Mouse (Mus musculus) hindbrain, embryonic 13.5 days (tissue): Measurements from ENCODE around the gene Gm20715. TPM values are rescaled to one million over a fixed set of nuclear protein-coding genes. Genes with fewer than 3 reads are reported as not detected.
"Not testable (repeated sequence)": the region's sequence is repeated elsewhere in the genome, so short reads cannot be mapped to it uniquely, and the experiment has no call there.

Experiments used
- ATAC-seq: fragments of 200-750 bp; cut with Nextera tagmentation; 2 replicates; pipeline ENCODE4 v1.8.0; 2017; ENCODE audit warnings: moderate TSS enrichment; ENCODE audit not compliant: low FRiP score
- H3K27ac ChIP-seq: fragments of 300-500 bp; sonication (generic); 2 replicates; pipeline ENCODE4 v1.5.1; 2015; ENCODE audit warnings: inconsistent platforms, mild to moderate bottlenecking, moderate library complexity
- H3K27me3 ChIP-seq: fragments of 300-500 bp; sonication (generic); 2 replicates; pipeline ENCODE4 v1.6.1; 2015; ENCODE audit warnings: mild to moderate bottlenecking, inconsistent platforms
- H3K36me3 ChIP-seq: fragments of 300-500 bp; sonication (generic); 2 replicates; pipeline ENCODE4 v1.6.1; 2015; ENCODE audit warnings: mild to moderate bottlenecking, inconsistent platforms
- H3K4me1 ChIP-seq: fragments of 300-500 bp; sonication (generic); replicated peaks from 2 replicates; pipeline ENCODE4 v1.6.1; 2015; ENCODE audit warnings: inconsistent platforms
- H3K4me2 ChIP-seq: fragments of 300-500 bp; sonication (generic); 2 replicates; pipeline ENCODE4 v1.6.1; 2015; ENCODE audit warnings: inconsistent platforms, mild to moderate bottlenecking, moderate library complexity
- H3K4me3 ChIP-seq: fragments of 300-500 bp; sonication (generic); 2 replicates; pipeline ENCODE4 v1.5.1; 2015; ENCODE audit warnings: mild to moderate bottlenecking, inconsistent platforms
- H3K9ac ChIP-seq: fragments of 300-500 bp; sonication (generic); 2 replicates; pipeline ENCODE4 v1.6.1; 2015; ENCODE audit warnings: mild to moderate bottlenecking, inconsistent platforms
- H3K9me3 ChIP-seq: fragments of 300-500 bp; sonication (generic); 2 replicates; pipeline ENCODE4 v1.6.1; 2016; ENCODE audit warnings: inconsistent platforms
- WGBS: fragments of 180-500 bp; shearing (Covaris S2); methylation state at CpG from one replicate; pipeline ENCODE4 v1.1.7; 2015; 5-methylcytosine and 5-hydroxymethylcytosine counted together
- polyA plus RNA-seq: library from polyadenylated mRNA; unstranded; fragments of >200 nt; fragmentation: Nextera tagmentation; extraction: Ambion mirVana; gene quantifications from 2 replicates; pipeline ENCODE4 v1.2.1, GENCODE M21; 2015

The Gm20715 gene
- polyA plus RNA-seq, 1 experiment from 2014 or later: 0.09 TPM

- 64% methylated on average over 2 of the region's 2 CpGs for WGBS
- Histone ChIP-seq H3K4me2 (no peak overlapping the region), H3K36me3 (no peaks in the 10 kb centered on the region), H3K9ac (no peak overlapping the region), H3K27ac (no peak overlapping the region), H3K27me3 (no peaks in the 10 kb centered on the region), H3K9me3 (no peaks in the 10 kb centered on the region), H3K4me3 (no peak overlapping the region), H3K4me1 (no peaks in the 10 kb centered on the region)
- no peak for ATAC-seq
These were observed 31.1 kb downstream of the Gm20715 start for GRCm38 (mm10) chr7:6441173-6441572.

- H3K4me2 ChIP-seq: no peak overlapping the region
- H3K27me3 ChIP-seq: no peaks in the 10 kb centered on the region
- no peaks in the 10 kb centered on the region for H3K4me1 ChIP-seq
- ATAC-seq: no peak
- H3K9me3 ChIP-seq: no peaks in the 10 kb centered on the region
- no peak overlapping the region for H3K27ac ChIP-seq
- no peak overlapping the region for H3K9ac ChIP-seq
- H3K4me3 ChIP-seq: no peak overlapping the region
- 93% methylated on average over 5 of the region's 5 CpGs for WGBS
- no peaks in the 10 kb centered on the region for H3K36me3 ChIP-seq
These were observed 37.7 kb downstream of the Gm20715 start for GRCm38 (mm10) chr7:6447771-6448170.

DNA sequence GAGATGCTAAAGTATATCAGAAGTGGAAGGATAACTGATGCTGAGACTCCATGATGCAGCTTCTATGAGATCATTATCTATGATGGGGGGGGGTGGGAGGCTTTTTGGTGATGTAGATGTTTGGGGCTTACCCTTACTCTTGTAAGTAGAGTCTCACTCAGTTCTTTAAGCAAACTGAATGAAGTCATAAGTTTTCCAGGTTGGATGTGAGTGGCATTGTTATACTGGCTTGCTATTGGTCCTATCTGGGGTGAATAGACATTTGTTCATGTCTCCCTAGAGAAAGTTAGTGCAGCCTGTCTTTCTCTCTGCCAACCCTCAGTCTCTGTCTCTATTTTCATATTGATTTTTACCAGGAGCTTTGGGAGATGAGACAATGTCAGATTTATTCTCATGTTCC, 45.8 kb downstream of the Gm20715 start, which contains the start of gene Olfr1336:
Gene Olfr1336 (plus strand): TSS at position 301 of the 400 bp plus-strand sequence.
- H3K27me3 ChIP-seq: no peaks in the 10 kb centered on the region

DNA sequence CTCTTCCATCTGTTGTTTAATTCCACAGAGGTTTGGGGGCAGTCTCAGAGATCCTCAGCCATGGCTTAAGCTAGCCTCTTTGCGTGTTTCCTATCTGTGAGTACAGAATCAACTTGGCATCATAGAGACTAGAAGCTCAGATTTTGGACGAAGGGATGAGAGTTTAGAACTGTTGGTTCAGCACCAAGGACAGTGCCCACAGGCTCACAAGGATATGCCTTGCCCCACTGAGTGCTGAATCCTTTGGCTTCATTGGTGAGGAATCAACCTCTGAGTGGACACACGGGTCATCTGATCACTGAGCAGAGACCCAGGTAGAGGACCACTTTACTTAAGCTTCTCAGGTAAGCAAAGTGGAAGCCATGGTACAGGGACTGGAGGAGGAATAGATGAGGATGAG, 46.3 kb downstream of the Gm20715 start:
- no peaks in the 10 kb centered on the region for H3K4me1 ChIP-seq
- H3K9me3 ChIP-seq: no peaks in the 10 kb centered on the region
- no peak overlapping the region for H3K9ac ChIP-seq
- ATAC-seq: no peak
- 45% methylated on average over 3 of the region's 3 CpGs for WGBS
- no peak overlapping the region for H3K4me2 ChIP-seq
- H3K27ac ChIP-seq: no peak overlapping the region
- H3K4me3 ChIP-seq: no peak overlapping the region
- H3K27me3 ChIP-seq: no peaks in the 10 kb centered on the region
- H3K36me3 ChIP-seq: no peaks in the 10 kb centered on the region

More for the DNA sequence above, 45.8 kb downstream of the Gm20715 start, which contains the start of gene Olfr1336:
- Histone ChIP-seq H3K9ac (no peak within 1 kb of the TSS), H3K27ac (no peak within 1 kb of the TSS), H3K36me3 (no peaks in the 10 kb centered on the region), H3K9me3 (no peaks in the 10 kb centered on the region), H3K4me3 (no peak within 1 kb of the TSS), H3K4me2 (no peak within 1 kb of the TSS), H3K4me1 (no peaks in the 10 kb centered on the region)
- ATAC-seq: no peak

DNA sequence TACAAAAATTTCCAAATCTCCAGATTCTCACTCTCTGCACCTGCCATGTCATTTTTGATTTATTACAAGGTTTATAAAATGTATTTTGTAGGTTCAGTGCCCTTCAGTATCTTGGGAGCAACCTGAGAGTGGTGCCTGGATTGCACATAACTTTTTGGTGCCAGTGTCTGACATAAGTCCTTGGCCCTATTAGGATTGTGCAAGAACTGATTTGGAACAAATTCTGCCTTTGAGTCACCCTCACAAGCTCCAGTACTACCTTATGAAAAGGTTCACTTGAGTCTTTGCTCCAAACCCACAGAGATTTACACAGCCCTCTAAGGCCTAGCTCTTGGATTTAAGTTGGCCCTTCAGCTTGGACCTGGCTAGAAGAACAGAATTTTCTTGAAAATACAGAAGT, 56.9 kb downstream of the Gm20715 start, which contains the start of gene Olfr1346:
Gene Olfr1346 (plus strand): TSS at position 151 of the 400 bp plus-strand sequence.
- no peak within 1 kb of the TSS for H3K4me2 ChIP-seq
- H3K36me3 ChIP-seq: no peaks in the 10 kb centered on the region
- ATAC-seq: no peak
- no peak within 1 kb of the TSS for H3K9ac ChIP-seq
- H3K4me3 ChIP-seq: no peak within 1 kb of the TSS
- no peaks in the 10 kb centered on the region for H3K27me3 ChIP-seq
- H3K9me3 ChIP-seq: no peaks in the 10 kb centered on the region
- no peak within 1 kb of the TSS for H3K27ac ChIP-seq
- H3K4me1 ChIP-seq: no peaks in the 10 kb centered on the region

DNA sequence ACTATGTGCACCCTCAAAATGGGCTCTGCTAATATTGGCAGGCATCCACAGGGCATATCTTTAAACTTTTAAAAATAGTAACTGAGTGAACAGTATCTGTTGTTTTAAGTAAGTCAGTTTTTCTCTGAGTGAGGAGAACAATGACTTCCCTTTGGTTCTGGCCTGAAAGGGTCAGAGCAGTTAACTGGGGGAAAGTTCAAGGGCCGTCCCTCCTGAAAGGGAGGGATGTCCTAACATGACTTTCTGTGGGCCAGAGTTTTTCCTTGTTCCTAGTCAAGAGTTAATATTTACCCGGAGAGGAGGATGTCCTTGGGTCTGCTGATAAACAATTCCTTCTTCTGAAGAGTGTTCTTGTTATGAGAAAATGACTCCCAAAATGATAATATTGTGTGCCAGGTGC, 67.6 kb downstream of the Gm20715 start:
- 84% methylated on average over 2 of the region's 2 CpGs for WGBS
- not testable (repeated sequence) for H3K36me3 ChIP-seq, H3K4me2 ChIP-seq, ATAC-seq, H3K4me3 ChIP-seq, H3K9ac ChIP-seq, H3K27ac ChIP-seq, H3K9me3 ChIP-seq, H3K4me1 ChIP-seq, H3K27me3 ChIP-seq

GRCm38 (mm10) chr7:6486841-6487240, 76.8 kb downstream of the Gm20715 start, which contains the start of gene Olfr5:
Olfr5 (minus strand) TSS chr7:6486941.
- H3K27ac ChIP-seq: no peak within 1 kb of the TSS
- ATAC-seq: no peak
- 52% methylated on average over 2 of the region's 2 CpGs for WGBS
- H3K4me3 ChIP-seq: no peak within 1 kb of the TSS
- no peak within 1 kb of the TSS for H3K4me2 ChIP-seq
- H3K4me1 ChIP-seq: no peaks in the 10 kb centered on the region
- no peaks in the 10 kb centered on the region for H3K27me3 ChIP-seq
- H3K9me3 ChIP-seq: no peaks in the 10 kb centered on the region
- no peaks in the 10 kb centered on the region for H3K36me3 ChIP-seq
- no peak within 1 kb of the TSS for H3K9ac ChIP-seq

Other genes starting within 250 kb of the Gm20715 start
- gene Zfp444, start 238.1 kb upstream of the Gm20715 start, polyA plus RNA-seq: 89.1 and 94.9 TPM in 2 replicates
- gene Galp, start 213.2 kb upstream of the Gm20715 start, polyA plus RNA-seq: not detected in 2 replicates
- not detected in 2 replicates for gene Zscan5b, start 188.0 kb upstream of the Gm20715 start, polyA plus RNA-seq
- gene Epp13, start 157.6 kb upstream of the Gm20715 start, polyA plus RNA-seq: 0.26 TPM in 1 of 2 replicates, not detected in the other
- 20.2 and 22.7 TPM in 2 replicates for gene Zfp667, start 123.7 kb upstream of the Gm20715 start, polyA plus RNA-seq
- 13.0 and 15.7 TPM in 2 replicates for gene Zfp583, start 79.0 kb upstream of the Gm20715 start, polyA plus RNA-seq
- 6.7 and 9.0 TPM in 2 replicates for gene Gm3854, start 66.5 kb upstream of the Gm20715 start, polyA plus RNA-seq
- gene Zfp78, start 47.0 kb upstream of the Gm20715 start, polyA plus RNA-seq: 3.6 and 4.2 TPM in 2 replicates
- gene Zfp28, start 27.0 kb upstream of the Gm20715 start, polyA plus RNA-seq: 16.2 and 17.0 TPM in 2 replicates
- gene Smim17, start 11.6 kb upstream of the Gm20715 start, polyA plus RNA-seq: 3.7 and 4.2 TPM in 2 replicates
- gene Olfr1344, start 28.4 kb downstream of the Gm20715 start, polyA plus RNA-seq: not detected in 2 replicates
- gene Olfr1336, start 45.9 kb downstream of the Gm20715 start, polyA plus RNA-seq: 0.03 TPM in 1 of 2 replicates, not detected in the other
- not detected in 2 replicates for gene Olfr1346, start 56.8 kb downstream of the Gm20715 start, polyA plus RNA-seq
- not detected in 2 replicates for gene Olfr5, start 76.7 kb downstream of the Gm20715 start, polyA plus RNA-seq
- not detected in 2 replicates for gene Olfr1347, start 89.5 kb downstream of the Gm20715 start, polyA plus RNA-seq
- not detected in 2 replicates for gene Olfr1348, start 98.5 kb downstream of the Gm20715 start, polyA plus RNA-seq
- not detected in 2 replicates for gene Olfr1349, start 112.7 kb downstream of the Gm20715 start, polyA plus RNA-seq
- gene Olfr1350, start 154.6 kb downstream of the Gm20715 start, polyA plus RNA-seq: not detected in 2 replicates